ENCODE assay signal across 8 mouse cellular contexts in genomic region chr11:100391081-100391883, GRCm38 (mm10). TPM values are rescaled to one million over a fixed set of nuclear protein-coding genes. Genes with fewer than 3 reads are reported as not detected.
DNase-seq lines count a peak whose midpoint lies in the region; ATAC-seq and TF ChIP-seq lines count a peak whose summit lies in the region.

No protein-coding gene starts in this region.

- H3K4me1 ChIP-seq in hindbrain, embryonic 12.5 days, result peaks cover 51% of the 10 kb centered on the region
- peaks cover 80% of the 10 kb centered on the region for H3K4me1 ChIP-seq in limb, embryonic 15.5 days

- WGBS in hindbrain, embryonic 12.5 days, result 60% methylated on average over 9 of the region's 9 CpGs
- WGBS in limb, embryonic 15.5 days, result 56% methylated on average over 9 of the region's 9 CpGs

- H3K27me3 ChIP-seq in hindbrain, embryonic 12.5 days, result peaks cover 15% of the 10 kb centered on the region
- no peaks in the 10 kb centered on the region for H3K27me3 ChIP-seq in limb, embryonic 15.5 days
- no peaks in the 10 kb centered on the region for H3K27me3 ChIP-seq in myocyte (ENCODE audit: control insufficient read depth, insufficient read depth, insufficient read length)

- H3K36me3 ChIP-seq in hindbrain, embryonic 12.5 days, result no peaks in the 10 kb centered on the region
- H3K36me3 ChIP-seq in limb, embryonic 15.5 days, result no peaks in the 10 kb centered on the region
- H3K36me3 ChIP-seq in myocyte (ENCODE audit: control insufficient read depth, insufficient read depth), result no peaks in the 10 kb centered on the region

- H3K27ac ChIP-seq in gastrocnemius, adult 2 months, result peak overlapping the region; percentile 94
- 0 out of 2 replicates have a peak overlapping the region, but pooled peaks have one; percentile 26 for H3K27ac ChIP-seq in hindbrain, embryonic 12.5 days
- H3K27ac ChIP-seq in limb, embryonic 15.5 days, result peak overlapping the region; percentile 51

- ATAC-seq in hindbrain, embryonic 12.5 days (ENCODE audit: low FRiP score), result peak; percentile 55
- peak; percentile 50; the same call in 1 of the 2 replicates for ATAC-seq in limb, embryonic 15.5 days (ENCODE audit: insufficient number of reproducible peaks, low FRiP score, low TSS enrichment, low read depth)
- ATAC-seq in granulocyte monocyte progenitor cell, adult 5-6 weeks (replicated peaks; ENCODE audit: poor library complexity, severe bottlenecking), result no peak
- ATAC-seq in frontal cortex, adult (ENCODE audit: low TSS enrichment), result no peak

- H3ac ChIP-seq in myocyte (ENCODE audit: control insufficient read depth, insufficient read length), result no peak overlapping the region

- DNase-seq in left cerebral cortex, postnatal 4 days, result peak; percentile 47
- no peak for DNase-seq in left cerebral cortex, adult 8-10 months (ENCODE audit: low spot score in 2 of 2)
- DNase-seq in gastrocnemius, adult 2 months, result peak; percentile 83

- no peak overlapping the region for H3K9ac ChIP-seq in hindbrain, embryonic 12.5 days
- no peak overlapping the region for H3K9ac ChIP-seq in limb, embryonic 15.5 days

- peak; percentile 39 for TF ChIP-seq CTCF in gastrocnemius, adult 2 months (IDR thresholded peaks at IDR 0.05)

- intact Hi-C loops in left cerebral cortex, postnatal 4 days (cut with DNase I), result no loop called here
- intact Hi-C loops in gastrocnemius, adult 2 months (cut with DNase I), result no loop called here

- no peak overlapping the region for H3K4me2 ChIP-seq in hindbrain, embryonic 12.5 days (replicated peaks)
- no peak overlapping the region for H3K4me2 ChIP-seq in limb, embryonic 15.5 days
- H3K4me2 ChIP-seq in myocyte (ENCODE audit: low read depth), result peak overlapping the region; percentile 77

- H3K4me3 ChIP-seq in gastrocnemius, adult 2 months, result peak overlapping the region; percentile 98
- H3K4me3 ChIP-seq in hindbrain, embryonic 12.5 days, result no peak overlapping the region
- no peak overlapping the region for H3K4me3 ChIP-seq in limb, embryonic 15.5 days
- no peak overlapping the region for H3K4me3 ChIP-seq in myocyte

- TF ChIP-seq POLR2A in myocyte (IDR thresholded peaks at IDR 0.05; ENCODE audit: insufficient read length, low read depth), result no peak

- peaks cover 85% of the 10 kb centered on the region for H3K79me2 ChIP-seq in myocyte (ENCODE audit: control insufficient read depth, insufficient read depth)

- no peaks in the 10 kb centered on the region for H3K9me3 ChIP-seq in hindbrain, embryonic 12.5 days (replicated peaks)
- no peaks in the 10 kb centered on the region for H3K9me3 ChIP-seq in limb, embryonic 15.5 days

TF ChIP-seq in myocyte, 11 proteins besides CTCF, POLR2A, EP300 and RAD21:
- TF ChIP-seq MYOG (IDR thresholded peaks at IDR 0.05; ENCODE audit: control insufficient read depth in 1 of 3, insufficient read depth in 1 of 3, insufficient read length in 2 of 3, low read depth in 2 of 3) (peak in 1 of 3 experiments; percentile 26), REST (IDR thresholded peaks at IDR 0.05; ENCODE audit: insufficient read depth, insufficient read length) (no peak), TCF3 (IDR thresholded peaks at IDR 0.05; ENCODE audit: insufficient read length, low read depth) (no peak), MYOD1 (IDR thresholded peaks at IDR 0.05; ENCODE audit: control insufficient read depth in 1 of 3, insufficient read length in 2 of 3, low read depth in 2 of 3) (peak in 2 of 3 experiments; percentile 8 to 58), USF1 (IDR thresholded peaks at IDR 0.05; ENCODE audit: low read depth) (no peak), CEBPB (IDR thresholded peaks at IDR 0.05; ENCODE audit: insufficient read depth, poor library complexity, severe bottlenecking) (no peak)
TF ChIP-seq in myocyte: peak in this region for 2.

RNA-seq across cellular contexts. Expression of gene Jup, which starts 6.3 kb away (rescaled TPM):
- total RNA-seq in left cerebral cortex, postnatal 4 days (2021), result 10 to 100 TPM; 74.2 to 77.9 TPM
- 10 to 100 TPM; 54.1 to 58.4 (median 55.9) TPM for total RNA-seq in left cerebral cortex, adult 8-10 months (2022)
- total RNA-seq in gastrocnemius, adult 2 months (2021), result 100 to 1,000 TPM in 1 of 2 experiments, 10 to 100 TPM in 1; 68.6 to 104 TPM
- 64.0 and 64.6 TPM in 2 replicates for polyA plus RNA-seq in hindbrain, embryonic 12.5 days (2016; fragmentation: Nextera tagmentation; extraction: Ambion mirVana)
- polyA plus RNA-seq in limb, embryonic 15.5 days (2015; fragmentation: Nextera tagmentation; extraction: Ambion mirVana), result 305 and 309 TPM in 2 replicates
- polyA plus RNA-seq in myocyte (2012; fragmentation: generic; extraction: Trizol), result 161 TPM
- total RNA-seq in granulocyte monocyte progenitor cell, adult 5-6 weeks (2014; fragmentation: Nextera tagmentation), result 4.8 and 6.7 TPM in 2 replicates
- total RNA-seq in granulocyte monocyte progenitor cell, adult 5-6 weeks (2017), result 1.4 and 4.2 TPM in 2 replicates

RNA-seq across cellular contexts. Expression of gene P3h4, which starts 23.4 kb away (rescaled TPM):
- 1 to 10 TPM; 8.1 to 9.9 TPM for total RNA-seq in left cerebral cortex, postnatal 4 days (2021)
- total RNA-seq in left cerebral cortex, adult 8-10 months (2022), result 10 to 100 TPM; 10.4 to 12.8 (median 12.3) TPM
- total RNA-seq in gastrocnemius, adult 2 months (2021), result 1 to 10 TPM; 2.0 to 4.6 TPM
- polyA plus RNA-seq in hindbrain, embryonic 12.5 days (2016; fragmentation: Nextera tagmentation; extraction: Ambion mirVana), result 34.3 and 35.9 TPM in 2 replicates
- 107 and 114 TPM in 2 replicates for polyA plus RNA-seq in limb, embryonic 15.5 days (2015; fragmentation: Nextera tagmentation; extraction: Ambion mirVana)
- polyA plus RNA-seq in myocyte (2012; fragmentation: generic; extraction: Trizol), result 115 TPM
- not detected in 2 replicates for total RNA-seq in granulocyte monocyte progenitor cell, adult 5-6 weeks (2014; fragmentation: Nextera tagmentation)
- total RNA-seq in granulocyte monocyte progenitor cell, adult 5-6 weeks (2017), result 0.26 TPM in 1 of 2 replicates, not detected in the other

RNA-seq across cellular contexts. Expression of gene Fkbp10, which starts 24.2 kb away (rescaled TPM):
- total RNA-seq in left cerebral cortex, postnatal 4 days (2021), result 10 to 100 TPM; 13.7 to 15.0 TPM
- 1 to 10 TPM; 5.2 to 8.3 (median 6.2) TPM for total RNA-seq in left cerebral cortex, adult 8-10 months (2022)
- total RNA-seq in gastrocnemius, adult 2 months (2021), result 1 to 10 TPM; 1.9 to 4.5 TPM
- 72.5 and 75.6 TPM in 2 replicates for polyA plus RNA-seq in hindbrain, embryonic 12.5 days (2016; fragmentation: Nextera tagmentation; extraction: Ambion mirVana)
- polyA plus RNA-seq in limb, embryonic 15.5 days (2015; fragmentation: Nextera tagmentation; extraction: Ambion mirVana), result 210 and 239 TPM in 2 replicates
- 162 TPM for polyA plus RNA-seq in myocyte (2012; fragmentation: generic; extraction: Trizol)
- not detected in 2 replicates for total RNA-seq in granulocyte monocyte progenitor cell, adult 5-6 weeks (2014; fragmentation: Nextera tagmentation)
- total RNA-seq in granulocyte monocyte progenitor cell, adult 5-6 weeks (2017), result not detected in 2 replicates

RNA-seq across cellular contexts. Expression of gene Hap1, which starts 35.4 kb away (rescaled TPM):
- total RNA-seq in left cerebral cortex, postnatal 4 days (2021), result 100 to 1,000 TPM in 1 of 2 experiments, 10 to 100 TPM in 1; 43.8 to 116 TPM
- total RNA-seq in left cerebral cortex, adult 8-10 months (2022), result 100 to 1,000 TPM; 132 to 184 (median 175) TPM
- total RNA-seq in gastrocnemius, adult 2 months (2021), result under 1 TPM in 1 of 2 experiments, not detected in 1; 0.14 TPM
- polyA plus RNA-seq in hindbrain, embryonic 12.5 days (2016; fragmentation: Nextera tagmentation; extraction: Ambion mirVana), result 53.7 and 58.0 TPM in 2 replicates
- polyA plus RNA-seq in limb, embryonic 15.5 days (2015; fragmentation: Nextera tagmentation; extraction: Ambion mirVana), result 1.9 and 2.8 TPM in 2 replicates
- polyA plus RNA-seq in myocyte (2012; fragmentation: generic; extraction: Trizol), result 1.0 TPM
- not detected in 2 replicates for total RNA-seq in granulocyte monocyte progenitor cell, adult 5-6 weeks (2014; fragmentation: Nextera tagmentation)
- total RNA-seq in granulocyte monocyte progenitor cell, adult 5-6 weeks (2017), result not detected in 2 replicates

RNA-seq across cellular contexts. Expression of gene Nt5c3b, which starts 50.3 kb away (rescaled TPM):
- total RNA-seq in left cerebral cortex, postnatal 4 days (2021), result 10 to 100 TPM; 85.5 to 91.9 TPM
- total RNA-seq in left cerebral cortex, adult 8-10 months (2022), result 10 to 100 TPM; 46.9 to 52.6 (median 50.0) TPM
- total RNA-seq in gastrocnemius, adult 2 months (2021), result 1 to 10 TPM; 6.6 to 8.8 TPM
- 101 and 112 TPM in 2 replicates for polyA plus RNA-seq in hindbrain, embryonic 12.5 days (2016; fragmentation: Nextera tagmentation; extraction: Ambion mirVana)
- 137 and 141 TPM in 2 replicates for polyA plus RNA-seq in limb, embryonic 15.5 days (2015; fragmentation: Nextera tagmentation; extraction: Ambion mirVana)
- 47.6 TPM for polyA plus RNA-seq in myocyte (2012; fragmentation: generic; extraction: Trizol)
- 46.9 and 50.7 TPM in 2 replicates for total RNA-seq in granulocyte monocyte progenitor cell, adult 5-6 weeks (2014; fragmentation: Nextera tagmentation)
- total RNA-seq in granulocyte monocyte progenitor cell, adult 5-6 weeks (2017), result 23.3 and 31.3 TPM in 2 replicates

Comparison
In these comparisons a context has a peak if more than half of its experiments do, and no peak if none do; other contexts are left out.
1. DNase-seq: peak in left cerebral cortex, postnatal 4 days (single experiment) and gastrocnemius, adult 2 months (single experiment); none in left cerebral cortex, adult 8-10 months (0 of 2).
2. H3K27ac ChIP-seq: peak in every context shown above with its lines; median percentile 94 in gastrocnemius, adult 2 months; 51 in limb, embryonic 15.5 days; 26 in hindbrain, embryonic 12.5 days.
3. ATAC-seq: peak in hindbrain, embryonic 12.5 days (single experiment) and limb, embryonic 15.5 days (single experiment); none in granulocyte monocyte progenitor cell, adult 5-6 weeks (single experiment) and frontal cortex, adult (single experiment).
4. RNA of gene Jup, which starts 6.3 kb away (total RNA-seq): 68.6 to 104 TPM in gastrocnemius, adult 2 months, 74.2 to 77.9 TPM in left cerebral cortex, postnatal 4 days and 54.1 to 58.4 TPM in left cerebral cortex, adult 8-10 months; 1.4 to 6.7 TPM in granulocyte monocyte progenitor cell, adult 5-6 weeks; every median in the first group is over 4 times any median in the second.